Mouse (Mus musculus): ENCODE results near the gene Gtf2i.

Gene Gtf2i

GRCm38 (mm10) chr5:134241831-134242230 is 72.7 kb downstream of the Gtf2i start:
- DNase-seq (ENCODE audit: low read depth): no peak

DNA sequence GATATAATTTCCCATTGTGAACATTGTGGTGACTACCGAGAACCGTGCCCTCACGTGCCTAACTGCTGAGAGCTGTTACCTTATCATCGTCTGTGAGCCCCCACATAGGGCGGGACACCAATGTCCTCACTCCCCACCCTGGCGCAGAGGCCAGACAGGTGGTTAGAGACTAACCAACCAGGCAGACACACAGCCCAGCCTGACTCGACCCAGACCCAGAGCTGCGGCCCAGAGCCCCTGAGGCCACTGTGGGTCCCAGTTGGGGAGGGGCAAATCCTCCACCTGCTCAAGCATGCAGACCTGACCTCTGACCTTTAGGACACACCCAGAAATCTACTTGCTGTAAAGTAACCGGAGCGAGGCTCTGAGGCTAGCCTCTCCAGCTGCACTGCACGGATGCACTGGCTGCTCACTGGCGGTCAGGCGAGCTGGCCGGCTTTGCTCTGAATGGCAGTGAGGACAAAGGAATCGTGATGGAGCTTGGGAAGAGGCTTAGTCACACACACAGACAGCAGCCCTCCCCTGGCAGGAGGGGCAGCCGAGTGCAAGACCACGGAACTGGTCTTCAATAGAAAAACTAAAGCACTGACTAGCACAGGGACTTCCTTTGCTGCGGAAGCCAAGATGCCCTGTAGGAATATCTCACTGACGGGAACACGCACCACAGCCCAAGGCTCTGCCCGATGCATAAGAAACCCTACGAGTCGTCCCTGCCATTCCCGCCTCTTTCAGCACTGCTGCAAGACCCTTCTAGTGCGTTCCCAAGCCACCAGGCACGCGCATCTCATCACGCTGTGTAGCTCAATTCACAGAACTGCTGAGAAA is 76.4 kb downstream of the Gtf2i start:
- DNase-seq (ENCODE audit: low read depth): no peak

DNA sequence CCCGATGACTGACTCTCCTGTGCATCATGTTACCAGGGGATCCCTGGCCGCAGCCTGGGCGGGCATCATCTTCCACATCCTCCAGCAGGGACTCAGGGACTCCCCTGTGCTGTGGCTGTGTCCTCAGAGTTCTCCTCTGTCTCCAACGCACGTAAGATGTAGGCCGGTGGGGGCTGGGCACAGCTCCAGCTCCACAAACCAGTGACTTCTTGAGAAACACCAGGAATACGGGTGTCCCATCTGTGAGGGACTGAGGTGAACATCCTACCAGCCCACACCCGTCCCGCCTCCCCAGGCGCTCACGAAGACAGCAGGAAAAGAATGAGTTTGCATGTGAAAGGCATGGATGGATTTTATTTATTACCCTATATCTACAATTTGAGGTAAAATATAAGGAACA is 77.1 kb downstream of the Gtf2i start:
- DNase-seq (ENCODE audit: low read depth): no peak

GRCm38 (mm10) chr5:134236796-134237195 is 77.8 kb downstream of the Gtf2i start:
- no peak for DNase-seq (ENCODE audit: low read depth)

- no peak for DNase-seq (ENCODE audit: low read depth)
Measured at GRCm38 (mm10) chr5:134236241-134236640, 78.3 kb downstream of the Gtf2i start.

DNA sequence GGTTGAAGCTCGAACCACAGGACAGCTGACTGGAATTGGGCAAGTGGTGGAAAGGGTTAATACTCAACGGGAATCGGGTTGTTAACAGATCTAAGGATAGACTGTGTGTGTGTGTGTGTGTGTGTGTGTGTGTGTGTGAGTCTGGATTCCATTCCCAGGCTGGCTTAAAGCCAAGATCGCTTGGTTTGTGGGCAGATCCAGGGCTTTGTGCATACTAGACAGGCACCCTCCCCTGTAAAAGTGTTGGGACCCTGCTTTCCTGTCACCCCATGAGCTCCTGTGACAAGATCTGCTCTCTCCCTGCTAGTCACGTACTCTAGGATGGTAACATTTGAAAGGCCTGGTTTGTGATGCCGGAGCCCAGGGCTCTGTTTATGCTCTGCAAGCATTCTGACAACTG is 79.4 kb downstream of the Gtf2i start:
- no peak for DNase-seq (ENCODE audit: low read depth)

DNA sequence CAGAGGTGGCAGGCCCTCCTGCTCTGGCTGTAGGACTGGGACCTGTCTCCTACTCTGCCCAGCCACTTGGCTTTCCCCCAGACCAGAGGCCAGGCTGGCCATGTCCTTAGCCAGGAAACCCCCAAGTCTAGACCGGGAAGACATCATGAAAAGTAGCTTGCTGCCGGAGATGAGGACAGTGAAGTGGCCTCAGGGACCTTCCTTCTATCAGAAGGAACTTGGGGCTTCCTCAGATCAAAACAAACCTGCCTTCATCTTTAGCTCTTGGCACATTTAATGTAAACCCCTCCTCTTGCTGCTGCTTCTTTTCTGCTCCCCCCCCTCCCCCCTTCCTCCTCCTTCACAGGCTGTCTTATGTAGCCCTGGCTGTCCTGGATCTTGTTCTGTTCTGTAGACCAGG is 80.4 kb downstream of the Gtf2i start:
- DNase-seq (ENCODE audit: low read depth): no peak

GRCm38 (mm10) chr5:134233244-134233651 is 81.3 kb downstream of the Gtf2i start:
- DNase-seq (ENCODE audit: low read depth): no peak

GRCm38 (mm10) chr5:134232568-134232967 is 82.0 kb downstream of the Gtf2i start:
- no peak for DNase-seq (ENCODE audit: low read depth)

DNA sequence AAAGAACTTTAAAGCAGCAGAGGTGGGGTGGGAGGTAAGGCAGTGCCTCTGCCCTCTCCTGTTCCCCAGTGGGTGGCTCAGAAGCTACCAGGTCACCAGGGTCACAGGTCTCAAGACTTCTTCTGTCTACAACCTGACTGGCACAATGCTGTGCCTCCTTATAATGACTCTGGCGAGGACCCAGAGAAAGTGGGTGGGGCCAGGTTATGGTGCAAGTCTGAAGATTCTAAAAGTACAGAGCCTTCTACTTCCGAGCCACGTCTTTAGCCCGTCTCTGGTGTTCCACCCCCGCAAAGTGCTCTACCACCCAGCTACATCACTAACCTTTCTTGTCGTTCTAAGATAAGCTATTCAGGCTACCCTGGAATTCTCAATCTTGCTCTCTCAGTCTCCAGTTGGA is 82.4 kb downstream of the Gtf2i start:
- no peak for DNase-seq (ENCODE audit: low read depth)

DNA sequence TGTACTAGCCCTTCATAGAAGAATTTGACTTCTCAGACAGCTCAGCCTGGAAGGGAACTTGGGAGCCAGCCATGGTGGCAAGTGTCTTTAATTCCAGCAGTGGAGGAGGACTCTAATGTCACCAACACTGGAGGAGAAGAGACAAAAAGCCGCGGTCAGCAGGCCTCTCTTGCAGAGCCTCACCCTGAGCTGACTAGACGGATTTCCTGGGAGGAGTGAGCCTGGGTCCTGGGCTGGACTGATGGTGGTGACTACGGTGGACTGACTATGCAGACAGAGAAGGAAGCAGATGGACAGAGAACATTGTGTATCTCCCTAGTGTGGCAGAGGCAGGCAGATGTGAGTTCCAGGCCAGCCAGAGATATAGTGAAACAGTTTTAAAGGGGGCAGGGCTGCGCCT is 83.2 kb downstream of the Gtf2i start:
- no peak for DNase-seq (ENCODE audit: low read depth)

- DNase-seq (ENCODE audit: low read depth): no peak
Measured at GRCm38 (mm10) chr5:134229391-134229790, 85.2 kb downstream of the Gtf2i start, which contains the start of gene Ncf1. Gene Ncf1, minus strand, starts transcription at chr5:134229625.

- DNase-seq (ENCODE audit: low read depth): no peak
Measured at GRCm38 (mm10) chr5:134228249-134228638, 86.3 kb downstream of the Gtf2i start.

DNA sequence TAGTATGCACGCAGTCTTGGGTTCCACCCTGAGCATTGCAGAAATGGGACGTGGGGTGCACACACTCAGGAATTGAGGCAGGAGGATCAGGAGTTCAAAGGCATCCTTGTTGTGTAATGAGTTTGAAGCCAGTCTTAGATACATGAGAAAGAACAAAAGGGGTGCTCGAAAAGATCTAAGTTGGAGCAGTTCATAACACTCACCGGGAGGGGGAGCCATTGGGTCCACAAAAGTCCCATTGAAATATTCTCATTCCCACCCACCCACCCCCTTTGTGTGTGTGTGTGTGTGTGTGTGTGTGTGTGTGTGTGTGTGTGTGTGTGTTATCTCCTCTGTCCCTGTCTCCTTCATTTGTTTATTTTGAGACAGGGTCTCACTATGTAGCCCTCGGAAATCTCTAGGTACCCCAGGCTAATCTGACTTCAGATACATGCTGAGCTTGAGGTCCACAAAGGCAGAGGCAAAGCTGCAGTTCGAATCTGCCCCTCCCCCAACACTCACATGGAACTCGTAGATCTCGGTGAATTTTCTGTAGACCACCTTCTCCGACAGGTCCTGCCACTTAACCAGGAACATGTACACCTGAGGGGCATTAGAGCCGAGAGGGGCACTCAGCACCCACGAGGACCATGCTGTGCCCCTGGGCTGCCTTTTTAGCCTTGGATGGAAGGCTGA is 86.8 kb downstream of the Gtf2i start:
- DNase-seq (ENCODE audit: low read depth): no peak

DNA sequence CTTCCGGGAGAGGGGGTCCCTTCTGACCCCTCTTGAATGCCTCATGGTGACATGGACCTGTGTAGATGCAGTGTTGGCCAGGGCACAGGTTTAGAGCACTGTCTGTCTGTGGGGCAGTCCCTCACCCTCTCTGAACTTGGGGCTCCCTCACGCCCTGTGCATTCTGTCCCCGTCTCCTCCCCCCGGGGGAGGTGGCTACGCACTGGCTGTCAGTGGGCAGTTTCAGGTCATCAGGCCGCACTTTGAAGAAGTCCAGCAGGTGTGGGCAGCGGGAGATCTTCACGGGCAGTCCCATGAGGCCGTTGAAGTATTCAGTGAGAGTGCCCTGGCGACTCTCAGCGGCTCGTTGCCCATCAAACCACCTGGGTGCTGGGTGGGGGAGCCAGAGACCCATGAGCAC is 87.6 kb downstream of the Gtf2i start:
- DNase-seq (ENCODE audit: low read depth): no peak

DNA sequence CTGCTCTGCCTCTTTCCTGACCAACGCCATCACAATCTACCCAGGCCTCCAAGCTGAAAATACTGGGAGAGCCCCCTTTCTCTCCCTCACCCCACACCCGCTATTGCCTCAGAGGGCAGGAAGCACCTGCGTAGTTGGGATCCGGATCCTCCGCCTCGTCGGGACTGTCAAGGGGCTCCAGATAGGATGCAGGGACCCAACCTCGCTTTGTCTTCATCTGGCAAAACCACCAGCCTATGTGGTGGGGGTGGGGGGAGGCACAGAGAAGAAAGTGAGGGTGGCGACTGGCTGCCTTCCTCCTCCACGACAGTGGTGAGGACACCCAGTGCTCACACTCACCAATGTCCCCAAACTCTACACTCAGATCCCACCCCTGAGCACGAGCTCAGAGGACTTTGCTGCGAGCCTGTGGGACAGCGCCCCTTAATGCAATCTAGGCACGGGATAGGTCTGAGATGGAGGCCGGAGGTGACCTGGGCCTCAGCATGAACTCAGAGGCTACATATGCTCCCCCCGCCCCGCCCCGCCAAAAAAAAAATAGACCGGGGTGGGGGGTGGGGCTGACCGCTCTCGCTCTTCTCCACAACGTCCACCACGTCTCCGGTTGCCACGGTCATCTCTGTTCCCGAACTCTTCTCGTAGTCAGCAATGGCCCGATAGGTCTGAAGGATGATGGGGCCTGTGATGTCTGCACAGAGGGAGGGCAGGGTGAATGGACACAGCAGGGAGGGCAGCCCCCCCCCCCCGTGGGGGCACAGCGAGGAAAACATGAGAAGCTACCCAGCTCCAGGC is 89.3 kb downstream of the Gtf2i start:
- no peak for DNase-seq (ENCODE audit: low read depth)

DNA sequence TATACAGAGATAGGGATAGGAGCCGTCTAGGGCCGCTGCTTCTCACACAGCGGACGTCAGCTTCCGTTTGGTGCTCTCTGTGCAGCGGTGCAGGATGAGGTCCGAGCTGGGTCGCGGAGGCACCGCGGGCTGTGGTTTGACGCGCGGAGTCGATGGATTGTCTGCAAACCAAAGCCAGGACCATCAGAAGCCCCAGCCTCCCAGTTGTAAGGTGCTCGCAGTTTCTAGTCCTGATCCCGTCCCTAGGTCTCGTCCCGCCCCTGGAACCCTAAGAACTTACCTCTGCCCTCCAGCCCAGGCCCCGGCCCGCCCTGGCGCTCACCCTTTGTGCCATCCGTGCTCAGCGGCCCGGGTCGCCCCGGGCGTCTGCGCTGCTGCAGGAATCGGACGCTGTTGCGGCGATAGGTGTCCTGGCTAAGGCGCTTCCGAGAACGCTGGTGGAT is 92.8 kb downstream of the Gtf2i start:
- no peak for DNase-seq (ENCODE audit: low read depth)

DNA sequence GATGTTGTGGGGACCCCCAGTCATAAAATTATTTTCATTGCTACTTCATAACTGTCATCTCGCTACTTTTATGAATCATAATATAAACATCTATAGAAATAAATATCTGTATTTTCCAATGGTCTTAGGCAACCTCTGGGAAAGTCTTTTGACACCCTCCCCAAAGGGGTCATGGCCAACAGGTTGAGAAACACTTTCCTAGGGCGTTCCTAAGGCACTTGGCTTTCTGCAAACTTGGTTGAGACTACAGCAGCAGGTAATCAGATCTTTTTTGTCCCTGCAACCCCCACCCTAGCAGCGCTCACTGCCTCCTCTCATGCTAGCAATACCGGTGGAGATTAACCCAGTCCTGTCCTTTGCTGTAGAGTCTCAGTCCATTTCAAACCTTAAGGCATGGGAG is 93.3 kb downstream of the Gtf2i start:
- no peak for DNase-seq (ENCODE audit: low read depth)

DNA sequence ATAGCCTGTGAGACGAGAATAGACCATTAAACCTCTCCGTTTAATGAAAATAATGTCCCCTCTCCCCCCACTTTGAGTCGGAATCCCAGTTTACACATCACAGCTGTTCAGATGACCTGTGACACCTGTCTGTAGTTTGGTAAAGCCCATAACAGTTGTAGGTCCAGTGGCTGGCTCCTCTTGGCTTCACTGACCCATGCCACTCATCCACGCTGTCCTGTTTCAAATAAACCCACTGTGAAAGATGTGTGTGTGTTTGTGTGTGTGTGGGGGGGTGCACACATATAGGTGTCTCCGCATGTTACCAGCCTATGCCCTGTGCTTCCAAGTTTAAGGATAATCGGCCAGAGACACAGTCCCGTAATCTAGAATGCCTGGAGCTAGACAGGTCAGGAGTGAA is 96.7 kb downstream of the Gtf2i start:
- no peak for DNase-seq (ENCODE audit: low read depth)

GRCm38 (mm10) chr5:134214021-134214806 is 100.3 kb downstream of the Gtf2i start:
- DNase-seq (ENCODE audit: low read depth): no peak

DNA sequence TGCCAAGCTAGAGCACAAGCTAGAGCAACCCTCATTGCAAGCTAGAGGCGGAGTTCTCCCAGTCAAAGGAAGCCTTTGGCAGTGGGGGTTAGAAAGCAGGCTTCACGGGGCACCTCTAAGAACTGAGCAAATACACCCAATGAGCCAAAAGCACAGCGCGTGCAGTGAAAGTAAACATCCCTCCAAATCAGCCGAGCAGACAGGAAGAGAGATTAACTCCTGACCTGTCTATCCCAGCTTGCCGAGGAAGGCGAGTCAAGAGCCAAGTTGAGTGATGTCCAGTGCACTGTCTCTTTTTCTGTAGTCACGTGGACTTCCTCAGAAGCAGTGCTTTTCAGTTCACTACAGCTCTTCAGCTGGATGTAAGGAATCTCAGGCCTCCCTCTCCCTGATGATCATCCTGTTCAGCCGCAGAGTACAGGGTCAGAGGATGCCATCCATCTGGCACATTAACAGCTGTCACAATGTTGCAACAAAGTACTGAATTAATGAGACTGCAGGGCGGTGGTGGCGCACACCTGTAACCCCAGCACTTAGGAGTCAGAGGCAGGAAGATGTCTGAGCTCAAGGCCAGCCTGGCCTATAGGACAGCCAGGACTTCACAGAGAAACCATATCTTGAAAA is 104.5 kb downstream of the Gtf2i start:
- no peak for DNase-seq (ENCODE audit: low read depth)
